Mouse (Mus musculus) lung, postnatal 4 days (tissue): ENCODE data around the gene Elf2.

Experiments
- DNase-seq, 2 experiments: peaks; one replicate each; pipeline ENCODE4 v3.0.0; 2021

Elf2 gene

GRCm38 (mm10) chr3:51276421-51277111, 63.9 kb downstream of the Elf2 start:
- peak; percentile 75 to 84 for DNase-seq

- peak; percentile 98 to 99 for DNase-seq
Measured at GRCm38 (mm10) chr3:51275956-51276398, 64.5 kb downstream of the Elf2 start.

GRCm38 (mm10) chr3:51270069-51270817, 70.2 kb downstream of the Elf2 start:
- peak; percentile 29 to 43 for DNase-seq

DNA sequence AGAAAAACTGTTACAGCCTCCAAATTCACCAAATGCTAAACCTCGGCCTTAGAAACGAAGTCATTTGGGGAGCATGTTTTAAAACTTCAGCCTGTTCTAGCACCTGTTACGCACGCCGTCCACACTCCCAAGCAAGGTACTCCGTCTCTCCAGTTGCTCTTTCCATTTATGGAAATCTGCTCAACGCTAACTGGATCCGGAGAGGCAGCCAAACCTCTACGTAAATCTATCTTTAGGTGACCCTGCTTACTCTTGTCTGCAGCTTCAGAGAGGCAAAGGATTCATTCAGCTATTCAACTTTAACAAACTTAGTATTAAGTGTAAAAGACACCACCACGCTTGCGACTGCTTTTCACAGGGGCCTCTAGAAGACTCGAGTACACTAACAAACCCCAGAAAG, 72.0 kb downstream of the Elf2 start:
- DNase-seq, result no peak

DNA sequence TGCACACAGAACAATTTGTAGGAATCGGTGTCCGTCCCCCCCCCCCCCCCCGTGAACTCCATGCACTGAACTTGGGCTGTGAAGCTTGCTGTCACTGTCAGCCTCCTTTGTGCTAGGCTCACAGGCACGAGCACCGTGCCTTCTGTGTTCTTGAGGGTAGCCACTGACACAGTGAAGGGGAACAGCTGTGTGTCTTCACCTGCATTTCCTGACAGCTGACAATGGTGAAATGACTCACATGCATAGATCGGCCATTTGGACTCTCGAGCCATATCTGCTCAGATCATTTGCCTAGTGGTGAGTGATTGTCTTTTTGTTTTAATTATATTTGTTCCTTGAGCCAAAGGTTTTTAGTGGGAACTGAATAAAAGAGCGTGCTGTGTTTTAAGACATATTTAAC, 77.5 kb downstream of the Elf2 start:
- no peak for DNase-seq

GRCm38 (mm10) chr3:51258070-51258469, 82.4 kb downstream of the Elf2 start:
- DNase-seq, result no peak

- DNase-seq, result no peak
Measured at GRCm38 (mm10) chr3:51256450-51256849, 84.0 kb downstream of the Elf2 start.

GRCm38 (mm10) chr3:51254784-51255183, 85.7 kb downstream of the Elf2 start:
- DNase-seq, result no peak

- DNase-seq, result no peak
Measured at GRCm38 (mm10) chr3:51252689-51253402, 87.6 kb downstream of the Elf2 start.

GRCm38 (mm10) chr3:51252223-51252622, 88.2 kb downstream of the Elf2 start:
- no peak for DNase-seq

DNA sequence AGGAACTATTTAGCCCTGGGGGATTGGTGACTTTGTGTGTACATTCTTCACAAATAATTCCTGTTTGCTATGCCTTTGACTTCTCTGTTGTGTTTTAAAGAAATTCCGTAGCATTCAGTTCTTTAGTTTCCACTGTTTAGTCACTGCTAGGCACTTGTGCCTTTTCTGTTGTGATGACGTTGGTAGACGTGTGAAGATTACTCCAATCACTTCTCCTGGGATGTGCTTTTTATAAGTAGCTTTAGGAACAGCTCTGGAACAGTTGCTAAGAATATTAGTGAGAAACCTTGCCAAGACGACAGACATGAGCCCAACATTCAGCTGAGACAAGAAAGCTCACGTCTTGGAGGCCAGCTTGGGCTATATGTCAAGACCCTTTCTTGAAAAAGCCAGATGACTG, 89.4 kb downstream of the Elf2 start:
- no peak for DNase-seq

DNA sequence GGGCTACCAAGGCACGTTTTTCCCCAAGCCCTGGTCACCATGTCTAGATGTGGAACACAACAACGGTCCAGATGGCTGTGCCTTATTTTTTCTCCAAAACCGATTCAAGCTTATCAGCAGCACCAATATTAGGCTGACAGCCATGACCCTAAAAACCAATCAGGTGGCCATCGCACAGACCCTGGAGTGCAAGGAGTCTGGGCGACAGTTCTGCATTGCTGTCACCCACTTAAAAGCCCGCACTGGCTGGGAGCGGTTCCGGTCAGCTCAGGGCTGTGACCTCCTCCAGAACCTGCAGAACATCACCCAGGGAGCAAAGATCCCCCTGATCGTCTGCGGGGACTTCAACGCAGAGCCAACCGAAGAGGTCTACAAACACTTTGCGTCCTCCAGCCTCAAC, 90.6 kb downstream of the Elf2 start:
- no peak for DNase-seq

- no peak for DNase-seq
Measured at GRCm38 (mm10) chr3:51249460-51249859, 91.0 kb downstream of the Elf2 start.

- DNase-seq, result no peak
Measured at GRCm38 (mm10) chr3:51248600-51248999, 91.9 kb downstream of the Elf2 start.

- peak; percentile 64 to 86 for DNase-seq
Measured at GRCm38 (mm10) chr3:51247704-51248103, 92.8 kb downstream of the Elf2 start.

GRCm38 (mm10) chr3:51239541-51239940, 100.9 kb downstream of the Elf2 start:
- no peak for DNase-seq

DNA sequence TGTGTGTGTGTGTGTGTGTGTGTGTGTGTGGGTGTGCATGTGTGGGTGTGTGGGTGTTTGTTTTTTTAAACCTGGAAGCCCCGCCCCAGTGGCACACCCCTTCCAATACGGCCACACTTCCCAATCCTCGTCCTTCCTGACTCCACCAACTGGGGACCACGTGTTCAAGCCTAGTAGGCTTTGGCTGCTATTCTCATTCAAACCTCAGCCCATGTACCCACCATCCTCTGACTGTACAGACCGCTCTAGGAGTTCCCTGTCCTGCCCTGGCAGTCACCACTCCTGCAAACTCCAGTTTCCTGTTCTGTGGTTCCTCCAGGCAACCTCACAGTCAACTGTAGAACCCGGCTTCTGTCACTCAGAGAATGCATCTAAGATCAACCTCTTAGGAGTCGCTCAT, 101.9 kb downstream of the Elf2 start:
- no peak for DNase-seq

GRCm38 (mm10) chr3:51234752-51235055, 105.8 kb downstream of the Elf2 start:
- DNase-seq, result no peak

GRCm38 (mm10) chr3:51233918-51234751, 106.3 kb downstream of the Elf2 start:
- DNase-seq, result peak; percentile 82 to 90

DNA sequence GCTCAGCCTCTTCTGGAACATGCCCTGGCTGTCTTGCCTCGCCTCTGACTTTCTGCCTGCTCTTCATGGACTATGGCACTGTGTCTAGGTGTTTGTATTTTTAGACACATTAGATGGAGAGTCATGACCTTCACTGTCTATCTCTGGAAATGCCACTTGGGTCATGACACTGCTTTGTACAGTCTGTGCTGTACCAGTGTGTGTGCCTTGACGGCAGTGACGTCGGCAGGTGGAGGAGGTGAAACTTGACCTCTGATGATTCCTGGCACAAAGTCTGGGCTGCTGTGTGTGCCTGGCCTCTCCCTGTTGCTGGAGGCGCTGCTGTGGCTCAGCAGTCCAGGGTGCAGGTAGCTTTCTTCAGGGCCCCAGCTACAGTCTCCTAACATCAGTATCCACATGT, 107.0 kb downstream of the Elf2 start:
- peak; percentile 62 to 69 for DNase-seq

GRCm38 (mm10) chr3:51232205-51232910, 108.1 kb downstream of the Elf2 start:
- DNase-seq, result no peak

DNA sequence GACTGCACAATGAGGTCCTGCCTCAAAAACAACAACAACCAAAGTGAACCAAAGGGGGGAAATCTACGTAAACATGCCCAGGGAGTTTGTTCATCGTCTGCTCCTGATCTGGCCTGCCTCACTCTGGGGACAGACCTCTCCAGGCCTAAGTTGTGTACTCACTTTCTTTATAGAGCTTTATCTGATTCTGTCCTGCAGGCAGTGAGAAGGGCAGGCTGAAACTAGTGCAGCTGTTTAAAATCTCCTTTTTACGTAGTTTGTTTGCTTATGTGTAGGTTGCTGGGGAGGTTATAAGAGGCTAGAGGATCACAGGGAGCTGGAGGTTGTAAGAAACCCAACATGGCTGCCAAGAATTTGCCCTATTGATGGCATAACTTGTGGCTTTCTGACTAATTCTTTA, 109.0 kb downstream of the Elf2 start:
- DNase-seq, result no peak
